Mouse (Mus musculus): ENCODE data around the gene Pycr1. TPM values are rescaled to one million over a fixed set of nuclear protein-coding genes. Genes with fewer than 3 reads are reported as not detected.

Pycr1 gene
- polyA plus RNA-seq, 1 experiment from 2014 or later: 25.0 TPM

- Histone ChIP-seq H3K9ac (replicated peaks) (no peak overlapping the region), H3K36me3 (peaks cover 64% of the 10 kb centered on the region), H3K27me3 (no peaks in the 10 kb centered on the region), H3K4me2 (replicated peaks) (no peak overlapping the region), H3K9me3 (no peaks in the 10 kb centered on the region), H3K4me3 (replicated peaks) (0 out of 2 replicates have a peak overlapping the region, but pooled peaks have one; percentile 99), H3K27ac (no peak overlapping the region), H3K4me1 (replicated peaks) (peaks cover 21% of the 10 kb centered on the region)
- 93% methylated on average over 6 of the region's 6 CpGs for WGBS
- ATAC-seq: no peak
These were observed 20.8 kb downstream of the Pycr1 start for GRCm38 (mm10) chr11:120622805-120623204.

DNA sequence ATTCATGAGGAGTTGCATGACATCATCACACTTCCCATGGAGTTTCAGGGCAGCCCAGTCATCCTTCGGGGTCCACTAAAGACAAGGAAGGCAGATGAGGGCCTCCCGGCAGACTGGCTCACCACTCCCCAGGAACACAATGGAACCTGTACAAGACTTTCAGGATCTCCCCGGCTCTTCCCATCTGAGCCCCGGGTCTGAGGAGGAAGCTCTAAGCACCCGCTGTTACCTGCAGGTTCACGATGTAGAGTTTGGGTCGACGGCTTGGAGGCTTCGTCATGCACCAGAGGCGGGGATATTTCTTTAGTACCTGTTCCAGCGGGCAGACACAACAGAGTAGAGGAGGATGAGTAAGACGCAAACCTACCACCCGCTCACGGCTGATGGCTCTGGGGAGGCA, 23.4 kb downstream of the Pycr1 start:
- Histone ChIP-seq H3K4me1 (replicated peaks) (peaks cover 36% of the 10 kb centered on the region), H3K27ac (no peak overlapping the region), H3K27me3 (no peaks in the 10 kb centered on the region), H3K9ac (replicated peaks) (no peak overlapping the region), H3K4me2 (replicated peaks) (no peak overlapping the region), H3K9me3 (no peaks in the 10 kb centered on the region), H3K36me3 (peaks cover 51% of the 10 kb centered on the region), H3K4me3 (replicated peaks) (no peak overlapping the region)
- ATAC-seq: no peak
- 91% methylated on average over 14 of the region's 14 CpGs for WGBS

- WGBS: 94% methylated on average over 25 of the region's 25 CpGs
- H3K4me2 ChIP-seq (replicated peaks): no peak overlapping the region
- peaks cover 33% of the 10 kb centered on the region for H3K4me1 ChIP-seq (replicated peaks)
- 0 out of 2 replicates have a peak overlapping the region, but pooled peaks have one; percentile 70 for H3K4me3 ChIP-seq (replicated peaks)
- peak overlapping the region; percentile 79; the same call in 1 of the 2 replicates for H3K27ac ChIP-seq
- ATAC-seq: no peak
- peaks cover 61% of the 10 kb centered on the region for H3K36me3 ChIP-seq
- H3K9ac ChIP-seq (replicated peaks): no peak overlapping the region
- no peaks in the 10 kb centered on the region for H3K27me3 ChIP-seq
- H3K9me3 ChIP-seq: no peaks in the 10 kb centered on the region
These were observed 24.7 kb downstream of the Pycr1 start for GRCm38 (mm10) chr11:120618619-120619535.

DNA sequence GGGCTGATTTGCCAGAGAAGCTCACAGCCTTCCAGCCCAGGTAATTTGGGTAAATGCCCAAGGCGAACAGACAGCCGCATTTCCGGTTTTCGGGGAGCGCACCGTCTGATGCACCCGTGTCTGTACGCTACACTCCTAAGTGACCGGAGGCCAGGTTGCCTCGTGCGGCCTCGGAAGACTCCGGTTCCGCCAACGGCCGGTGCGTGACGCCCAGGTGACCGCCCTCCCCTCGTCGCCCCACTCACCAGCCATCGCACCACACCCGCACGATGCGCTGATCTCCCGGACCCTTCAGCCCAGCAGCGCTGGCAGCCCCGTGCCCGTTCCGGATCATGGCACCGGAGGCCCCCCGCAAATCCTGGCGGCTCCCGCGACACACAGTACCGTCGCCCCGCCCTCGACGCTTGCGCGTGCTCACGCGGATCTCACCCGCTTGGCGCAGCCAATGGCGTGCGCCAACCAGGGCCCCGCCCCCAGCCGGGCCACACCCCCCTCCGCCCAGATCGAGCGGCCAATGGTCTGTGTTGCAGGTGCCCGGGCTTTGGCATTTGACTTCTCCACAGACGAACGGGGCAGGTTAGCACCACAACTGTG, 26.0 kb downstream of the Pycr1 start, which contains the start of gene Pcyt2:
TSS of gene Pcyt2 (minus strand) at position 418 of the 594 bp plus-strand sequence.
- Histone ChIP-seq H3K36me3 (peaks cover 66% of the 10 kb centered on the region), H3K27ac (peak within 1 kb of the TSS; percentile 79), H3K27me3 (no peaks in the 10 kb centered on the region), H3K4me2 (replicated peaks) (peak within 1 kb of the TSS; percentile 71), H3K4me3 (replicated peaks) (peak within 1 kb of the TSS; percentile 70), H3K9ac (replicated peaks) (peak within 1 kb of the TSS; percentile 87), H3K9me3 (no peaks in the 10 kb centered on the region), H3K4me1 (replicated peaks) (peaks cover 26% of the 10 kb centered on the region)
- under 1% methylated on average over 56 of the region's 56 CpGs for WGBS
- peak; percentile 93 for ATAC-seq

GRCm38 (mm10) chr11:120616617-120617294, 26.8 kb downstream of the Pycr1 start:
- H3K4me2 ChIP-seq (replicated peaks): peak overlapping the region; percentile 71
- H3K9me3 ChIP-seq: no peaks in the 10 kb centered on the region
- ATAC-seq: no peak
- no peaks in the 10 kb centered on the region for H3K27me3 ChIP-seq
- H3K27ac ChIP-seq: peak overlapping the region; percentile 79; the same call in 1 of the 2 replicates
- H3K4me3 ChIP-seq (replicated peaks): peak overlapping the region; percentile 70
- peaks cover 71% of the 10 kb centered on the region for H3K36me3 ChIP-seq
- peaks cover 26% of the 10 kb centered on the region for H3K4me1 ChIP-seq (replicated peaks)
- WGBS: 44% methylated on average over 4 of the region's 4 CpGs
- peak overlapping the region; percentile 87 for H3K9ac ChIP-seq (replicated peaks)

- Histone ChIP-seq H3K4me1 (replicated peaks) (peaks cover 26% of the 10 kb centered on the region), H3K36me3 (peaks cover 72% of the 10 kb centered on the region), H3K9me3 (no peaks in the 10 kb centered on the region), H3K4me2 (replicated peaks) (0 out of 2 replicates have a peak overlapping the region, but pooled peaks have one; percentile 71), H3K4me3 (replicated peaks) (no peak overlapping the region), H3K27ac (no peak overlapping the region), H3K27me3 (no peaks in the 10 kb centered on the region), H3K9ac (replicated peaks) (no peak overlapping the region; the same call in 1 of the 2 replicates)
- ATAC-seq: no peak
- 90% methylated on average over 11 of the region's 11 CpGs for WGBS
These were observed 27.9 kb downstream of the Pycr1 start for GRCm38 (mm10) chr11:120615606-120616203.

DNA sequence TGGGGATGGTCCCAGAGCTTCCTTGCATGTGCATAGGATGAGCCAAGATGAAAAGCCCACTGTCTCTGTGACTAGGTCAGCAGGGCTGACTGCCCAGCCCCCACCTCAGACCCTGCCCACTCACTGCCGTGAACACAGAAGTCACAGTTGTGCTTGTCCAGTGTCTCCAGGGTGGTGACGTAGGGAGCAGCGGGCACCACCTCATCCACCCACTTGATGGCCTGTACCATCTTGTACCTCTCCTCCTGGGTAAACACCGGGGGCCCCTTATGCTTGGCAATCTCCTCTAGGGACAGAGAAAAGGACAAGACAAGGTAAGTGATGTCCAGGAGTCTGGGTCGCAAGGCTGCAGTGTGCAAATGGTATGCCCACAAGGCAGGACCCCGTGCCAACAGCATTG, 28.4 kb downstream of the Pycr1 start:
- peaks cover 26% of the 10 kb centered on the region for H3K4me1 ChIP-seq (replicated peaks)
- ATAC-seq: no peak
- peaks cover 72% of the 10 kb centered on the region for H3K36me3 ChIP-seq
- H3K27me3 ChIP-seq: no peaks in the 10 kb centered on the region
- 91% methylated on average over 6 of the region's 6 CpGs for WGBS
- no peaks in the 10 kb centered on the region for H3K9me3 ChIP-seq
- H3K4me2 ChIP-seq (replicated peaks): no peak overlapping the region
- no peak overlapping the region for H3K27ac ChIP-seq
- H3K9ac ChIP-seq (replicated peaks): no peak overlapping the region
- H3K4me3 ChIP-seq (replicated peaks): no peak overlapping the region

DNA sequence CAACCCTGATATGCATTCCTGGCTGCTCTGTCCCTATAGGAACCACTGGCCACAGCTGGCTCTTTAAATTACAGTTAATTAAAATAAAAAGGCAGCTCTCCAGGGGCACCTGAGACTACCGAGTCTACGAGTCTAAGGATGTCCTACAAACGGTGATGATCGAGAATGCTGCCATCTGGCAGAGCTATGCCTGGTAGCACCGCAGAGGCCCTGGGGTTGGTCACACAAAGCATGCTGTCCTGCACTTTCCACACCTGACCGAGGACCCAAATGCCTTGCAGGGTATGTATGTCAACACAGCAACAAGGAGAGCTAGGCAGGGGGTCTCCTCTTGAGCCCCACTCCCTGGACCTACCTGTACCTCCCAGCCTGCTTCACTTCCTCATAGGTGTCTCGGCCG, 29.6 kb downstream of the Pycr1 start:
- Histone ChIP-seq H3K4me2 (replicated peaks) (no peak overlapping the region), H3K36me3 (peaks cover 71% of the 10 kb centered on the region), H3K27me3 (peaks cover 8% of the 10 kb centered on the region; the same call in 1 of the 2 replicates), H3K4me1 (replicated peaks) (peaks cover 30% of the 10 kb centered on the region), H3K27ac (no peak overlapping the region), H3K9me3 (no peaks in the 10 kb centered on the region), H3K9ac (replicated peaks) (no peak overlapping the region), H3K4me3 (replicated peaks) (no peak overlapping the region)
- 84% methylated on average over 8 of the region's 8 CpGs for WGBS
- ATAC-seq: no peak

- ATAC-seq: no peak
- Histone ChIP-seq H3K9me3 (no peaks in the 10 kb centered on the region), H3K27me3 (peaks cover 12% of the 10 kb centered on the region; the same call in 1 of the 2 replicates), H3K4me3 (replicated peaks) (no peak overlapping the region), H3K9ac (replicated peaks) (no peak overlapping the region), H3K4me2 (replicated peaks) (no peak overlapping the region), H3K4me1 (replicated peaks) (peaks cover 35% of the 10 kb centered on the region), H3K27ac (no peak overlapping the region), H3K36me3 (peaks cover 66% of the 10 kb centered on the region)
- WGBS: 89% methylated on average over 10 of the region's 10 CpGs
These were observed 30.0 kb downstream of the Pycr1 start for GRCm38 (mm10) chr11:120613481-120613972.

GRCm38 (mm10) chr11:120612763-120613162, 30.8 kb downstream of the Pycr1 start:
- Histone ChIP-seq H3K27me3 (peaks cover 17% of the 10 kb centered on the region; the same call in 1 of the 2 replicates), H3K36me3 (peaks cover 61% of the 10 kb centered on the region), H3K9me3 (no peaks in the 10 kb centered on the region), H3K27ac (no peak overlapping the region), H3K4me3 (replicated peaks) (no peak overlapping the region), H3K9ac (replicated peaks) (no peak overlapping the region), H3K4me2 (replicated peaks) (no peak overlapping the region), H3K4me1 (replicated peaks) (peaks cover 43% of the 10 kb centered on the region)
- peak; percentile 18; the same call in 1 of the 2 replicates for ATAC-seq
- 54% methylated on average over 6 of the region's 6 CpGs for WGBS

DNA sequence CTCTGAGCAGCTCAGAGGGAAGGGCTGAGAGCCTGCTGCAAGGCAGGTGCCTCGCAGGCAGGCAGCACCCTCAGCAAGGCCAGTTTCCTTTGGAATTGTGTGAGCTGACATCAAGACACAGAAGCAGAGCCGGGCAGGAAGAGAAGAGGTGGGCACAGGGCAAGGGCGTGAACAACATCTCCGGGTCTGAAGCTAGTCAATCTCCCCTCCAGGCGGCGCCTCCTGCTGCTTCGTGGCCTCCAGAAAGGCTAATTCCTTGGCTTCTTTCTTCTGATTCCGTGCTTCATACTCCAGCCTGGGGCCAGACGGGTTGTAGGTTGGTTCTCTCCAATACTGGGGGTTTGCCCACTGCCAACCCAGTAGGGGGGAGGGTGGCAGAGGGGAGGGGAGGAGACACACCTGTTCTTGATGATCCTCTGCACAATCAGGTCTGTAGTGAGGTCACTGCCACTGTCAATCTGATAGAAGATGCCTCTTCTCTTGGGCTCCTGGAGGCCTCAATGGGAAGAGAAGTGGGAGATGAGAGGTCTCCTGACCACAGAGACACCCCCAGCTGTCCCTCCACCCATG, 33.0 kb downstream of the Pycr1 start:
- Histone ChIP-seq H3K27me3 (peaks cover 17% of the 10 kb centered on the region; the same call in 1 of the 2 replicates), H3K4me1 (replicated peaks) (peaks cover 27% of the 10 kb centered on the region), H3K36me3 (peaks cover 75% of the 10 kb centered on the region), H3K4me3 (replicated peaks) (no peak overlapping the region), H3K9ac (replicated peaks) (no peak overlapping the region), H3K27ac (no peak overlapping the region), H3K9me3 (no peaks in the 10 kb centered on the region), H3K4me2 (replicated peaks) (no peak overlapping the region)
- 76% methylated on average over 9 of the region's 9 CpGs for WGBS
- ATAC-seq: no peak
